Mouse (Mus musculus): ENCODE measurements at regions not wholly inside any gene's neighbourhood (a gene's known extent, or its start where the extent isn't known, plus 50 kb on each side); places are given as distances from the start of the nearest gene placed in this dataset.

GRCm38 (mm10) chr3:17201773-17202172, 746.4 kb upstream of the Cypt12 start:
- CTCF ChIA-PET, result no interaction called here
- POLR2A ChIA-PET, result interaction anchor here in 1 of 4 experiments (0.6 kb wide), 1 partner anchor 20 kb away, joined by 5 read pairs; no protein-coding TSS in a partner anchor

GRCm38 (mm10) chr3:17214031-17214430, 734.2 kb upstream of the Cypt12 start:
- POLR2A ChIA-PET, result no interaction called here
- CTCF ChIA-PET, result no interaction called here

- CTCF ChIA-PET, result no interaction called here
- POLR2A ChIA-PET, result no interaction called here
Measured at GRCm38 (mm10) chr3:17216825-17217224, 731.4 kb upstream of the Cypt12 start.

- CTCF ChIA-PET, result no interaction called here
- POLR2A ChIA-PET, result no interaction called here
Measured at GRCm38 (mm10) chr3:17238407-17238806, 709.8 kb upstream of the Cypt12 start.

GRCm38 (mm10) chr3:17258397-17258796, 689.8 kb upstream of the Cypt12 start:
- CTCF ChIA-PET, result no interaction called here
- POLR2A ChIA-PET, result no interaction called here

GRCm38 (mm10) chr3:17259093-17259492, 689.1 kb upstream of the Cypt12 start:
- ChIA-PET POLR2A (no interaction called here), CTCF (no interaction called here)

- POLR2A ChIA-PET, result no interaction called here
- CTCF ChIA-PET, result no interaction called here
Measured at GRCm38 (mm10) chr3:17281231-17281630, 667.0 kb upstream of the Cypt12 start.

GRCm38 (mm10) chr3:17282881-17283280, 665.3 kb upstream of the Cypt12 start:
- ChIA-PET CTCF (no interaction called here), POLR2A (no interaction called here)

- ChIA-PET POLR2A (no interaction called here), CTCF (no interaction called here)
Measured at GRCm38 (mm10) chr3:17317523-17317922, 630.7 kb upstream of the Cypt12 start.

GRCm38 (mm10) chr3:17318450-17318849, 629.8 kb upstream of the Cypt12 start:
- ChIA-PET CTCF (interaction anchor here in 1 of 4 experiments (0.5 kb wide), 1 partner anchor 732 kb away, joined by 4 read pairs; no protein-coding TSS in a partner anchor), POLR2A (no interaction called here)

GRCm38 (mm10) chr3:17319213-17319612, 629.0 kb upstream of the Cypt12 start:
- CTCF ChIA-PET, result no interaction called here
- POLR2A ChIA-PET, result no interaction called here

GRCm38 (mm10) chr3:17319931-17320330, 628.3 kb upstream of the Cypt12 start:
- CTCF ChIA-PET, result no interaction called here
- POLR2A ChIA-PET, result no interaction called here

- POLR2A ChIA-PET, result interaction anchor here in 1 of 4 experiments (0.5 kb wide), 1 partner anchor 467 kb away, joined by 3 read pairs; no protein-coding TSS in a partner anchor
- CTCF ChIA-PET, result no interaction called here
Measured at GRCm38 (mm10) chr3:17322266-17322665, 625.9 kb upstream of the Cypt12 start.

GRCm38 (mm10) chr3:17324816-17325215, 623.4 kb upstream of the Cypt12 start:
- CTCF ChIA-PET, result no interaction called here
- POLR2A ChIA-PET, result no interaction called here

- CTCF ChIA-PET, result no interaction called here
- POLR2A ChIA-PET, result interaction anchor here in 1 of 4 experiments (0.6 kb wide), 1 partner anchor 62 kb away, joined by 4 read pairs; no protein-coding TSS in a partner anchor
Measured at GRCm38 (mm10) chr3:17325821-17326220, 622.4 kb upstream of the Cypt12 start.

GRCm38 (mm10) chr3:17326292-17326691, 621.9 kb upstream of the Cypt12 start:
- ChIA-PET CTCF (no interaction called here), POLR2A (interaction anchor here in 1 of 4 experiments (0.6 kb wide), 1 partner anchor 63 kb away, joined by 4 read pairs; no protein-coding TSS in a partner anchor)

GRCm38 (mm10) chr3:17326774-17327173, 621.4 kb upstream of the Cypt12 start:
- POLR2A ChIA-PET, result no interaction called here
- CTCF ChIA-PET, result no interaction called here

- ChIA-PET POLR2A (no interaction called here), CTCF (interaction anchor here in 1 of 4 experiments (1.1 kb wide), 1 partner anchor 507 kb away, joined by 4 read pairs; no protein-coding TSS in a partner anchor)
Measured at GRCm38 (mm10) chr3:17327706-17328105, 620.5 kb upstream of the Cypt12 start.

GRCm38 (mm10) chr3:17329411-17329810, 618.8 kb upstream of the Cypt12 start:
- POLR2A ChIA-PET, result no interaction called here
- CTCF ChIA-PET, result interaction anchor here in 1 of 4 experiments (0.7 kb wide), 1 partner anchor 264 kb away, joined by 3 read pairs; no protein-coding TSS in a partner anchor

- POLR2A ChIA-PET, result no interaction called here
Measured at GRCm38 (mm10) chr3:17330429-17331373, 617.5 kb upstream of the Cypt12 start.

GRCm38 (mm10) chr3:17360253-17360652, 588.0 kb upstream of the Cypt12 start:
- ChIA-PET POLR2A (no interaction called here), CTCF (no interaction called here)

More at GRCm38 (mm10) chr3:17330429-17331373, 617.5 kb upstream of the Cypt12 start:
- CTCF ChIA-PET, result interaction anchor here in 1 of 4 experiments (0.6 kb wide), 1 partner anchor 356 kb away, joined by 6 read pairs; no protein-coding TSS in a partner anchor
